Mouse (Mus musculus): ENCODE results near the gene Chml. TPM values are rescaled to one million over a fixed set of nuclear protein-coding genes. Genes with fewer than 3 reads are reported as not detected.
A peak's percentile ranks its signal among the peaks of the same experiment; 100 is the strongest.

Chml gene
- total and polyA plus RNA-seq, 2 experiments: 0.98 to 1.8 TPM

DNA sequence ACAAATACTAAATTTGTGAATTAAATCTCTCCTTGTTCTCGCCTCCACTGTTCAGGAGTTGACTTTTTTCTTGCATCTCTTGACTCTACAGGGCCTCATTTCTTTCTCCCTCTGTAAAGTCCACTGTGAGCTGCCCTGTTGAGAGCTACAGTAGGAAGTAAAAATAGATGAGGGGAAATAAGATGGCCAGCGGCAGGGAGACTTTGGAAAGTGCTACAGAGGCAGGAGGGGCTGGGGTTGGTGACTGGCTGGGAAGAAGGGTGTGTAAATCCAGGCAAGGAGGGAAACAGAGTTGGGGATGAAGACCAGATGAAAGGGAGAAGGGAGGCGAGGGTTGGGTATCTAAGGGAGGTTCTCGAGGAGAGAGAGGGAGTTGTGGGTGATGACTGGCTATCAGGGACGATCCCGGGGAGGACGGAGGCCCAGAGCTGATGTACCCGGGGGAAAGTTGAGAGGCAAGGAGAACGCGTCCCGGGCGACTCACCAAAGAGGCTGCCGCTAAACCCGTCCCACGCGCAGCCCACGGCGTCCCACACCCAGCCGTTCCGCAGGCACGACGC lies 935 bp downstream of the Chml start:
- DNase-seq (ENCODE audit: extremely low read depth, low read depth, low spot score): no peak
- no peak for TF ChIP-seq POLR2A (IDR thresholded peaks at IDR 0.05; ENCODE audit: extremely low read depth, insufficient read depth, low read length)
- no peak for TF ChIP-seq CTCF (IDR thresholded peaks at IDR 0.05; ENCODE audit: low read depth, low read length)
- WGBS: 7% methylated on average over 22 of the region's 22 CpGs

DNA sequence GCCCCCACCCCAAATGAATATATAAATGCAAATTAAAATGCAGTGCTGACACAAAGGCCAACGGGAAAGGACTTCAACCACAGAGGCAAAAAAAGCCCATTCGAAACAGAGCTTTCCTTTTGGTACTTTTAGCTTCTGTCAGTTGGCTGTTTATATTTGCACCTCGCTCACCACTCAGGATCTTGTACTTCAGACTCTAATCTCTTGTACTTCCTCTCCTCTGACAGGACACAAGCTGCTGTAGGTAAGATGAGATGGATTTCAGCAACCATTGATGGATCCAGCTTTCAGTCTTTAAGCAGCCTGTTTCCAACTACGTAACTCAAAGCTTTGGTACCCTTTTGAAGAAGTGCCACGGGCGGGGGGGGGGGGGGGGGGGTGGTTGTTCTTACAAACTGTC lies 11.7 kb downstream of the Chml start:
- Histone ChIP-seq H3K36me3 (ENCODE audit: control insufficient read depth, insufficient read depth, low read length) (no peaks in the 10 kb centered on the region), H3K4me1 (ENCODE audit: control insufficient read depth, insufficient read depth, low read length) (no peaks in the 10 kb centered on the region), H3K9ac (ENCODE audit: low read depth, low read length) (no peak overlapping the region), H3K27ac (replicated peaks; ENCODE audit: insufficient read depth, low read depth, low read length) (no peak overlapping the region), H3K27me3 (ENCODE audit: control insufficient read depth, insufficient read depth, low read length) (no peaks in the 10 kb centered on the region), H3K4me3 (ENCODE audit: insufficient read depth, low read depth, low read length) (no peak overlapping the region), H3K79me2 (ENCODE audit: control insufficient read depth, insufficient read depth, low read length) (no peaks in the 10 kb centered on the region)
- no peak for TF ChIP-seq CTCF (IDR thresholded peaks at IDR 0.05; ENCODE audit: low read depth, low read length)
- TF ChIP-seq POLR2A (IDR thresholded peaks at IDR 0.05; ENCODE audit: extremely low read depth, insufficient read depth, low read length): no peak
- DNase-seq (ENCODE audit: extremely low read depth, low read depth, low spot score): no peak
- WGBS: 79% methylated on average over 6 of the region's 6 CpGs

More for the DNA sequence above, 935 bp downstream of the Chml start:
- H3K27me3 ChIP-seq (ENCODE audit: control insufficient read depth, insufficient read depth, low read length): no peaks in the 10 kb centered on the region
- H3K9ac ChIP-seq (ENCODE audit: low read depth, low read length): peak overlapping the region; percentile 88
- no peak overlapping the region for H3K27ac ChIP-seq (replicated peaks; ENCODE audit: insufficient read depth, low read depth, low read length)
- H3K79me2 ChIP-seq (ENCODE audit: control insufficient read depth, insufficient read depth, low read length): no peaks in the 10 kb centered on the region
- peak overlapping the region; percentile 89 for H3K4me3 ChIP-seq (ENCODE audit: insufficient read depth, low read depth, low read length)
- peaks cover 3% of the 10 kb centered on the region for H3K4me1 ChIP-seq (ENCODE audit: control insufficient read depth, insufficient read depth, low read length)
- peaks cover 4% of the 10 kb centered on the region; the same call in 1 of the 2 replicates for H3K36me3 ChIP-seq (ENCODE audit: control insufficient read depth, insufficient read depth, low read length)

DNA sequence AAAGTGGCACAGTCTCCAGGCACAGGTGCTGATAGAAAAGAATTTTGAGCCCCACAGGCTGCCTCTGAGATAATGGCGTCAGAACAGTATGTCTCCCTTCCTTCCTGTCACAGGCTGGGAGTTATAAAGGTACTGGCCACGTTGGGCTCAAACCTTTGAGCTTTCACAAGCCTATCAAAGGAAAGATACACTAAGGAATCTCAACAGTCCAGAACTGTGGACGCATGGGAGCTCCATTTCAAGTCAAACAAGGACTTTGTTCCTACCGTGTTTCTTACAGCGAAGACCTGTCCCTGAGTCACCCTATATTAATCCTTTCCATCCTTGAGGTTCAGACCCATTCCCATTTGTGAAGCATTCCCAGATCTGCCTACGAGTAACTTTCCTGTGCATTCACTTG lies 15.2 kb downstream of the Chml start:
- Histone ChIP-seq H3K4me1 (ENCODE audit: control insufficient read depth, insufficient read depth, low read length) (no peaks in the 10 kb centered on the region), H3K36me3 (ENCODE audit: control insufficient read depth, insufficient read depth, low read length) (no peaks in the 10 kb centered on the region), H3K9ac (ENCODE audit: low read depth, low read length) (no peak overlapping the region), H3K4me3 (ENCODE audit: insufficient read depth, low read depth, low read length) (no peak overlapping the region), H3K27ac (replicated peaks; ENCODE audit: insufficient read depth, low read depth, low read length) (no peak overlapping the region), H3K79me2 (ENCODE audit: control insufficient read depth, insufficient read depth, low read length) (no peaks in the 10 kb centered on the region), H3K27me3 (ENCODE audit: control insufficient read depth, insufficient read depth, low read length) (no peaks in the 10 kb centered on the region)
- WGBS: 67% methylated on average over 6 of the region's 6 CpGs
- DNase-seq (ENCODE audit: extremely low read depth, low read depth, low spot score): no peak
- TF ChIP-seq CTCF (IDR thresholded peaks at IDR 0.05; ENCODE audit: low read depth, low read length) (no peak), POLR2A (IDR thresholded peaks at IDR 0.05; ENCODE audit: extremely low read depth, insufficient read depth, low read length) (no peak)

DNA sequence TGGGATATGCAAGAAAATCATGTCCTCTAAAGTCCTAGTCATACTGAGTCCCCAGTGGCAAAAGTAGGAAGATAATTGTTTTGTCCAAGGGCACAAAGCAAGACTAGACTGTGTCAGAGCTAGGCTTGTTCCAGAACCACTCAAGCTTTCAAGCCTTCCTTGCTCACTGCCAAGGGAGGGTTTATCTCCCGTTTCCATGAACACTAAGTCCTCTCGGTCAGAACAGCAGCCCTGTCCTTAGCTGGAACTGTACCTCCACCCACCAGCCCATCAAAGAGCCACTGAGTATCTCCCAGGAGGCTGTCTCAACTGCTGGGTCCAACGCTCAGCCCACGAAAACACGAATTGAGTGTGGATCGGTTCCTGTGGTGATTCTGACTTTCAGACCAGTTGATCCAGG lies 17.6 kb downstream of the Chml start:
- H3K27me3 ChIP-seq (ENCODE audit: control insufficient read depth, insufficient read depth, low read length): no peaks in the 10 kb centered on the region
- no peak overlapping the region for H3K9ac ChIP-seq (ENCODE audit: low read depth, low read length)
- no peak overlapping the region for H3K4me3 ChIP-seq (ENCODE audit: insufficient read depth, low read depth, low read length)
- TF ChIP-seq POLR2A (IDR thresholded peaks at IDR 0.05; ENCODE audit: extremely low read depth, insufficient read depth, low read length) (no peak), CTCF (IDR thresholded peaks at IDR 0.05; ENCODE audit: low read depth, low read length) (no peak)
- 83% methylated on average over 6 of the region's 6 CpGs for WGBS
- no peaks in the 10 kb centered on the region for H3K4me1 ChIP-seq (ENCODE audit: control insufficient read depth, insufficient read depth, low read length)
- no peaks in the 10 kb centered on the region for H3K36me3 ChIP-seq (ENCODE audit: control insufficient read depth, insufficient read depth, low read length)
- no peaks in the 10 kb centered on the region for H3K79me2 ChIP-seq (ENCODE audit: control insufficient read depth, insufficient read depth, low read length)
- no peak for DNase-seq (ENCODE audit: extremely low read depth, low read depth, low spot score)
- H3K27ac ChIP-seq (replicated peaks; ENCODE audit: insufficient read depth, low read depth, low read length): no peak overlapping the region

DNA sequence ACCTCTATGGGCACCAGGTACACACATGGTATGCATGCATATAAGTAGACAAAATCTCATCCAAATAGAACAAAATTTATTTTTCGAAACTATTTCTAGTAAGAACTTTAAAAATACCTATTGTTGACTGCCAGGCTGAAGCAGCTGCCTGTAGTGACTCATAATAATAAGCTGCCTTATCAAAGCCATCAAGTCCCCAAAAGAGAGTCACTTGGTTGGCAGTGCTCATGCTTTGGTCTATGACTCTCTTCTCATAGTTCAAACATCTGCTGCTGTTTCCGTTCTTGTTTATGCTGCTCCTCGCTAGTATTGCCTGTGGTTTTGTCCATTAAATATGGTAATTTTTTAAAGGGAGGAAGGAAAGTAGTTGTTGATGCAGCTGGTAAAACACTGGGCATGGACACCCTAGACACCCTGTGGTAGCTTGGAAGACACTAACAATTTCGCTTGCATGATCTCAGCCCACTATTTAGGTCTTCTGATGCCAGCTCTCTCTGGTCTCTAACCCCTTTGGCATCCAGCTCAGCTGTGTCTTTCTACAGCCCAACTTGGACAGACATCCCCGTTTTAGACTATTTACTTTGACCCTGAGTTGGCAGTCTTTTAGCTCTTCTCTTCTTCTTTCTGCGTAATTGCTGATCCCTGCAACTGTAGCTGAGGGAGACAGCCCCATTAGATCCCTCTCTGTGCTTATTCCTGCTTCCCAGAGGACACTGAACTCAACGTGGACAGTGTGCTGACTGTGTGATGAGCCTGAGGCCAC lies 19.0 kb downstream of the Chml start:
- Histone ChIP-seq H3K4me3 (ENCODE audit: insufficient read depth, low read depth, low read length) (no peak overlapping the region), H3K4me1 (ENCODE audit: control insufficient read depth, insufficient read depth, low read length) (no peaks in the 10 kb centered on the region), H3K9ac (ENCODE audit: low read depth, low read length) (no peak overlapping the region), H3K36me3 (ENCODE audit: control insufficient read depth, insufficient read depth, low read length) (no peaks in the 10 kb centered on the region), H3K79me2 (ENCODE audit: control insufficient read depth, insufficient read depth, low read length) (no peaks in the 10 kb centered on the region), H3K27ac (replicated peaks; ENCODE audit: insufficient read depth, low read depth, low read length) (no peak overlapping the region), H3K27me3 (ENCODE audit: control insufficient read depth, insufficient read depth, low read length) (no peaks in the 10 kb centered on the region)
- WGBS: 66% methylated on average over 7 of the region's 7 CpGs
- TF ChIP-seq CTCF (IDR thresholded peaks at IDR 0.05; ENCODE audit: low read depth, low read length) (no peak), POLR2A (IDR thresholded peaks at IDR 0.05; ENCODE audit: extremely low read depth, insufficient read depth, low read length) (no peak)
- DNase-seq (ENCODE audit: extremely low read depth, low read depth, low spot score): no peak

- no peaks in the 10 kb centered on the region for H3K36me3 ChIP-seq (ENCODE audit: control insufficient read depth, insufficient read depth, low read length)
- H3K27ac ChIP-seq (replicated peaks; ENCODE audit: insufficient read depth, low read depth, low read length): no peak overlapping the region
- DNase-seq (ENCODE audit: extremely low read depth, low read depth, low spot score): no peak
- TF ChIP-seq POLR2A (IDR thresholded peaks at IDR 0.05; ENCODE audit: extremely low read depth, insufficient read depth, low read length): no peak
- TF ChIP-seq CTCF (IDR thresholded peaks at IDR 0.05; ENCODE audit: low read depth, low read length): no peak
- H3K4me1 ChIP-seq (ENCODE audit: control insufficient read depth, insufficient read depth, low read length): no peaks in the 10 kb centered on the region
- no peak overlapping the region for H3K9ac ChIP-seq (ENCODE audit: low read depth, low read length)
- no peaks in the 10 kb centered on the region for H3K27me3 ChIP-seq (ENCODE audit: control insufficient read depth, insufficient read depth, low read length)
- H3K79me2 ChIP-seq (ENCODE audit: control insufficient read depth, insufficient read depth, low read length): no peaks in the 10 kb centered on the region
- 11% methylated on average over 1 of the region's 1 CpGs for WGBS
- H3K4me3 ChIP-seq (ENCODE audit: insufficient read depth, low read depth, low read length): no peak overlapping the region
Observed at GRCm38 (mm10) chr1:175671626-175672025, 21.1 kb downstream of the Chml start.
